Mouse (Mus musculus): ENCODE results near the gene Gm17409. TPM values are rescaled to one million over a fixed set of nuclear protein-coding genes. Genes with fewer than 3 reads are reported as not detected.

Gene Gm17409
- not detected for polyA plus RNA-seq (2015; fragmentation: Illumina TruSeq; extraction: RNeasy Lipid Tissue Mini Kit (QIAGEN cat#74804); ENCODE audit: insufficient read depth, low replicate concordance)

DNA sequence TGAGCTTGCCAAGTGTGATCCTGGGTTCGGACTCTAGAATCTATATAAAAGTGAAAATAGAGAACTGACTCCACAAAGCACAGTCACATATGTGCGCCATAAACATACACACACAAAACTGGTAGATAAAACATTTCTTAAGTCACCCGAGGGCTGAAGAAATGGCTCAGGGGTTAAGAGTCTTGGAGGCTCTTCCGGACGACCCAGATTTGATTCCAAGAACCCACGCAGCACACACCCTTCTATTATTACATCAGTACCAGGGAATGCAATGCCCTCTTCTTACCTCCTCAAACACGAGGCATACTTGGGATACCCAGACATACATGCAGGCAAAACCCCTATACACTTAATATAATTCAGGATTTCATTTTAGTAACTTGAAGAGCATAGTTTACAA is at the start of gene Gm17409:
Gene Gm17409 (plus strand): TSS at position 301 of the 400 bp plus-strand sequence.

Other genes starting within 250 kb of the Gm17409 start
- 0.44 TPM for gene Acvr1c, start 112.2 kb upstream of the Gm17409 start, polyA plus RNA-seq (2015; fragmentation: Illumina TruSeq; extraction: RNeasy Lipid Tissue Mini Kit (QIAGEN cat#74804); ENCODE audit: insufficient read depth, low replicate concordance)
- gene Acvr1, start 97.0 kb downstream of the Gm17409 start, polyA plus RNA-seq (2015; fragmentation: Illumina TruSeq; extraction: RNeasy Lipid Tissue Mini Kit (QIAGEN cat#74804); ENCODE audit: insufficient read depth, low replicate concordance) = 6.7 TPM
- gene Upp2, start 97.2 kb downstream of the Gm17409 start, polyA plus RNA-seq (2015; fragmentation: Illumina TruSeq; extraction: RNeasy Lipid Tissue Mini Kit (QIAGEN cat#74804); ENCODE audit: insufficient read depth, low replicate concordance) = 0.93 TPM

All from spleen, adult 10 weeks (tissue).